Mouse (Mus musculus): Measurements from ENCODE around the gene Flywch2. TPM values are rescaled to one million over a fixed set of nuclear protein-coding genes. Genes with fewer than 3 reads are reported as not detected.

Flywch2 gene
- polyA plus RNA-seq, 1 experiment from 2014 or later, result 10.6 TPM

DNA sequence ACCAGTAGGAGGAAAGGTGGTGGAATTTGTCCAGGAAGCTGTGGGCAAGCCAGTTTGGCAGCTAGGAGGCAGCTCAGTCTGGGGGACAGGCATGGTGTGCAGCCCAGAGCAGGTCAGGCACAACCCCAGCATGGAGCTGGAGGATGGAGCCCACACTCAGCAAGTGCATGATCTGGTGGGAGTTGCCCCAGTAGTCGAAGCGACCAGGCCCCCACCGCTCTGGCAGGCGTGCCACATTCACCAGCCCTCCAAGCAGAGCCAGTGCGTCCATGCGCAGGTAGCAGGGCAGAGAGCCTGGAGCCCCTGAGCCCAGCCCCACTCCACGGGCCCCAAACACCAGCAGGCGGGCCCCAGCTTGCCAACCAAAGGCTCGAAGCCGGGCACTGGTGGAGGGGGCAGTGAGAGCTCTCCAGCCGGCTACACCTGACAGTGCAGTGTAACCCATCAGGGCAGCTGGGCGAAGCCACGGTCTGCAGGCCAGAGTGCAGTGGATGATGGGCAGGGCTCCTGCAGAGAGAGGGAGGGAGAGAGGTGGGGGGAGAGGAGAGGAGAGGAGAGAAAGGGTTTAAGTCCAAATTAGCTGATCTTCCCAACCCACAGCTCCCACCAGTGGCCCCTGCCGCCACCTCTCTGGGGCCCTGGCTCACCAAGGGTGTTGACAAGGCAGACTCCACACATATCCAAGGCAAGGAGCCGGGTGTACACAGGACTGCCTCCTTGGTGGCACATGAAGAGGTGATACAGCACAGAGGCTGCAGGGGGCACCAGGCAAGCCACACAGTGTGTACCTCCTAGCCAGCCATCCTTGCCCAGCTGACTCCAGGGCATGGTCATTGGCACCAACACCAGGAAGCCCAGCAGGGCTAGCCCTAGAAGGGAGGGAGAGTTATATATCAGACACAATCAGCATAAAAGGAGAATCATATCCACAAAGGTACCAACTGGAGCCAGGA, 48.1 kb downstream of the Flywch2 start:
- DNase-seq (ENCODE audit: low spot score), result no peak
- Histone ChIP-seq H3K4me3 (ENCODE audit: low read depth, low read length) (no peak overlapping the region), H3K36me3 (ENCODE audit: control insufficient read depth, insufficient read depth, low read length) (peaks cover 6% of the 10 kb centered on the region), H3K9me3 (ENCODE audit: control insufficient read depth, low read length) (no peaks in the 10 kb centered on the region), H3K4me1 (replicated peaks; ENCODE audit: control insufficient read depth, insufficient read depth, low read length) (peaks cover 19% of the 10 kb centered on the region), H3K27me3 (replicated peaks; ENCODE audit: control insufficient read depth, insufficient read depth, low read length) (peaks cover 45% of the 10 kb centered on the region), H3K9ac (ENCODE audit: low read depth, low read length) (no peak overlapping the region), H3K4me2 (no peak overlapping the region), H3K27ac (ENCODE audit: low read depth, low read length) (no peak overlapping the region)
- no peak for ATAC-seq (replicated peaks; ENCODE audit: low FRiP score)
- 72% methylated on average over 15 of the region's 15 CpGs for WGBS

GRCm38 (mm10) chr17:23734341-23734740, 51.5 kb downstream of the Flywch2 start:
- DNase-seq (ENCODE audit: low spot score), result no peak
- H3K4me3 ChIP-seq (ENCODE audit: low read depth, low read length), result no peak overlapping the region
- no peak for ATAC-seq (replicated peaks; ENCODE audit: low FRiP score)
- H3K4me2 ChIP-seq, result no peak overlapping the region
- 84% methylated on average over 1 of the region's 1 CpGs for WGBS
- peaks cover 4% of the 10 kb centered on the region; the same call in 1 of the 2 replicates for H3K4me1 ChIP-seq (replicated peaks; ENCODE audit: control insufficient read depth, insufficient read depth, low read length)
- no peaks in the 10 kb centered on the region for H3K9me3 ChIP-seq (ENCODE audit: control insufficient read depth, low read length)
- H3K36me3 ChIP-seq (ENCODE audit: control insufficient read depth, insufficient read depth, low read length), result peaks cover 6% of the 10 kb centered on the region
- peaks cover 14% of the 10 kb centered on the region for H3K27me3 ChIP-seq (replicated peaks; ENCODE audit: control insufficient read depth, insufficient read depth, low read length)
- H3K27ac ChIP-seq (ENCODE audit: low read depth, low read length), result no peak overlapping the region
- H3K9ac ChIP-seq (ENCODE audit: low read depth, low read length), result no peak overlapping the region

DNA sequence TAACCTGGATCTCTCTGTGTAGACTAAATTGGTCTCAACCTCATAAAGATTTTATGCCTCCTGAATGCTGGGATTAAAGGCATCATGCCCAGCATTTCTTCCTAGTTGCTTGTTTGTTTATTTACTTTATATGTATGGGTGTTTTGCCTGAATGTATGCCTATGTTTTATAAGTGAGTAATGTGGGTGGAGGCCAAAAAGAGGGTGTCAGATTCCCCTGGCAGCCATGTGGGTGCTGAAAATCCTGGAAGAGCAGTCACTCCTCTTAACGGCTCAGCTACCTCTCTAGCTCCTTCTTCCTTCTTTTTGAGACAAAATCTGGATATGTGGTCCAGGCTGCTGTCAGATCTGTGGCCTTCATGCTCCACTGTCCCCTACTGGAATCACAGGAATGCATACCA, 55.4 kb downstream of the Flywch2 start:
- WGBS, result 69% methylated on average over 1 of the region's 1 CpGs
- H3K9me3 ChIP-seq (ENCODE audit: control insufficient read depth, low read length), result no peaks in the 10 kb centered on the region
- ATAC-seq (replicated peaks; ENCODE audit: low FRiP score) (no peak), DNase-seq (ENCODE audit: low spot score) (no peak)
- peaks cover 3% of the 10 kb centered on the region for H3K36me3 ChIP-seq (ENCODE audit: control insufficient read depth, insufficient read depth, low read length)
- no peak overlapping the region for H3K4me2 ChIP-seq
- no peak overlapping the region for H3K27ac ChIP-seq (ENCODE audit: low read depth, low read length)
- no peaks in the 10 kb centered on the region for H3K27me3 ChIP-seq (replicated peaks; ENCODE audit: control insufficient read depth, insufficient read depth, low read length)
- H3K4me3 ChIP-seq (ENCODE audit: low read depth, low read length), result no peak overlapping the region
- H3K9ac ChIP-seq (ENCODE audit: low read depth, low read length), result no peak overlapping the region
- H3K4me1 ChIP-seq (replicated peaks; ENCODE audit: control insufficient read depth, insufficient read depth, low read length), result peaks cover 11% of the 10 kb centered on the region; the same call in 1 of the 2 replicates

Small RNAs within 50 kb of the gene (microRNA-seq; reads per million reads assigned to microRNA genes)
- 1.1 reads per million for gene Mir5125 (ENCODE audit: borderline number of aligned reads)

Other genes starting within 250 kb of the Flywch2 start
- 14.3 and 14.8 TPM in 2 replicates for gene Zfp213, start 221.8 kb downstream of the Flywch2 start, polyA plus RNA-seq (2014; fragmentation: Nextera tagmentation; extraction: Ambion mirVana)
- gene Zfp13, start 186.6 kb downstream of the Flywch2 start, polyA plus RNA-seq (2014; fragmentation: Nextera tagmentation; extraction: Ambion mirVana), result 5.6 and 6.3 TPM in 2 replicates
- 0.12 and 0.25 TPM in 2 replicates for gene Zscan10, start 185.2 kb downstream of the Flywch2 start, polyA plus RNA-seq (2014; fragmentation: Nextera tagmentation; extraction: Ambion mirVana)
- 0.27 TPM in 1 of 2 replicates, not detected in the other for gene Mmp25, start 140.8 kb downstream of the Flywch2 start, polyA plus RNA-seq (2014; fragmentation: Nextera tagmentation; extraction: Ambion mirVana)
- gene Bicdl2, start 125.6 kb downstream of the Flywch2 start, polyA plus RNA-seq (2014; fragmentation: Nextera tagmentation; extraction: Ambion mirVana), result 0.37 TPM in 1 of 2 replicates, not detected in the other
- gene Hcfc1r1, start 112.5 kb downstream of the Flywch2 start, polyA plus RNA-seq (2014; fragmentation: Nextera tagmentation; extraction: Ambion mirVana), result 36.5 and 36.6 TPM in 2 replicates
- 48.9 and 50.7 TPM in 2 replicates for gene Thoc6, start 112.2 kb downstream of the Flywch2 start, polyA plus RNA-seq (2014; fragmentation: Nextera tagmentation; extraction: Ambion mirVana)
- gene Tnfrsf12a, start 108.6 kb downstream of the Flywch2 start, polyA plus RNA-seq (2014; fragmentation: Nextera tagmentation; extraction: Ambion mirVana), result 7.9 and 9.5 TPM in 2 replicates
- 9.9 and 11.4 TPM in 2 replicates for gene Cldn6, start 106.8 kb downstream of the Flywch2 start, polyA plus RNA-seq (2014; fragmentation: Nextera tagmentation; extraction: Ambion mirVana)
- 0.49 and 0.56 TPM in 2 replicates for gene Cldn9, start 102.1 kb downstream of the Flywch2 start, polyA plus RNA-seq (2014; fragmentation: Nextera tagmentation; extraction: Ambion mirVana)
- gene 1520401A03Rik, start 63.3 kb downstream of the Flywch2 start, polyA plus RNA-seq (2014; fragmentation: Nextera tagmentation; extraction: Ambion mirVana), result 0.11 TPM in 1 of 2 replicates, not detected in the other
- gene Pkmyt1, start 59.7 kb downstream of the Flywch2 start, polyA plus RNA-seq (2014; fragmentation: Nextera tagmentation; extraction: Ambion mirVana), result 51.5 and 60.2 TPM in 2 replicates
- gene Paqr4, start 45.2 kb downstream of the Flywch2 start, polyA plus RNA-seq (2014; fragmentation: Nextera tagmentation; extraction: Ambion mirVana), result 10.4 and 11.4 TPM in 2 replicates
- gene Kremen2, start 40.2 kb downstream of the Flywch2 start, polyA plus RNA-seq (2014; fragmentation: Nextera tagmentation; extraction: Ambion mirVana), result 0.60 and 0.73 TPM in 2 replicates
- 39.1 and 42.3 TPM in 2 replicates for gene Flywch1, start 14.5 kb downstream of the Flywch2 start, polyA plus RNA-seq (2014; fragmentation: Nextera tagmentation; extraction: Ambion mirVana)
- gene Srrm2, start 4.5 kb upstream of the Flywch2 start, polyA plus RNA-seq (2014; fragmentation: Nextera tagmentation; extraction: Ambion mirVana), result 355 and 398 TPM in 2 replicates
- 744 and 795 TPM in 2 replicates for gene Elob, start 43.1 kb upstream of the Flywch2 start, polyA plus RNA-seq (2014; fragmentation: Nextera tagmentation; extraction: Ambion mirVana)
- not detected in 2 replicates for gene Prss33, start 50.0 kb upstream of the Flywch2 start, polyA plus RNA-seq (2014; fragmentation: Nextera tagmentation; extraction: Ambion mirVana)
- not detected in 2 replicates for gene Prss32, start 57.8 kb upstream of the Flywch2 start, polyA plus RNA-seq (2014; fragmentation: Nextera tagmentation; extraction: Ambion mirVana)
- 0.84 and 1.2 TPM in 2 replicates for gene Prss41, start 58.1 kb upstream of the Flywch2 start, polyA plus RNA-seq (2014; fragmentation: Nextera tagmentation; extraction: Ambion mirVana)
- not detected in 2 replicates for gene Prss21, start 82.0 kb upstream of the Flywch2 start, polyA plus RNA-seq (2014; fragmentation: Nextera tagmentation; extraction: Ambion mirVana)
- not detected in 2 replicates for gene Dcpp1, start 94.8 kb upstream of the Flywch2 start, polyA plus RNA-seq (2014; fragmentation: Nextera tagmentation; extraction: Ambion mirVana)
- gene Dcpp2, start 94.8 kb upstream of the Flywch2 start, polyA plus RNA-seq (2014; fragmentation: Nextera tagmentation; extraction: Ambion mirVana), result not detected in 2 replicates
- gene Dcpp3, start 131.4 kb upstream of the Flywch2 start, polyA plus RNA-seq (2014; fragmentation: Nextera tagmentation; extraction: Ambion mirVana), result not detected in 2 replicates
- not detected in 2 replicates for gene Sbp, start 155.6 kb upstream of the Flywch2 start, polyA plus RNA-seq (2014; fragmentation: Nextera tagmentation; extraction: Ambion mirVana)
- not detected in 2 replicates for gene Sbpl, start 169.2 kb upstream of the Flywch2 start, polyA plus RNA-seq (2014; fragmentation: Nextera tagmentation; extraction: Ambion mirVana)
- not detected in 2 replicates for gene Prss30, start 194.5 kb upstream of the Flywch2 start, polyA plus RNA-seq (2014; fragmentation: Nextera tagmentation; extraction: Ambion mirVana)
- gene Prss22, start 212.0 kb upstream of the Flywch2 start, polyA plus RNA-seq (2014; fragmentation: Nextera tagmentation; extraction: Ambion mirVana), result 0.21 TPM in 1 of 2 replicates, not detected in the other